ENCODE assay signal across 23 mouse cellular contexts in the genomic region with DNA sequence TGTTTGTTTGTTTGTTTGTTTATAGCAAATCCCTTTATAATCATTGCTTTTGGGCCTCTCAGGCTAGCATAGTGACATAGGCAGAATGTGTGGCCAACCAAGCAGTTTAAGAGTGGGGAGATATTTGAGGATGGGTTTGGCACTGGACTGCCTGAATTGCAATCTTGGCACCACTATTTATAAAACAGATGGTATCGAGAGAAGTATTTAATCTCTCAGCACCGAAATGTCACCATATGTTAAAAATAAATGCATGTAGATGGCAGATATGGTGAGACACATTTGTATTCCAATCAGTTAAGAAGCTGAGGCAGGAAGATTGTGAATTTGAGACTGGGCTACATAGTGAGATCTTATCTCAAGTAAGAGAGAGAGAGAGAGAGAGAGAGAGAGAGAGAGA.
DNase-seq lines count a peak whose midpoint lies in the region; ATAC-seq and TF ChIP-seq lines count a peak whose summit lies in the region.
"Had no signal": no experiment of that assay in that cellular context is flagged by ENCODE, and none has a peak within 500 bp of the region (broad histone marks: within the 10 kb centered on the region; RNA-seq: fewer than 3 reads in every experiment).

No protein-coding gene starts in this region.

- no peak overlapping the region for H3K9ac ChIP-seq in forebrain, embryonic 14.5 days (ENCODE audit: low read length)
- no peak overlapping the region for H3K9ac ChIP-seq in midbrain, postnatal 0 days (replicated peaks; ENCODE audit: low read length, poor library complexity, severe bottlenecking)
- no peak overlapping the region for H3K9ac ChIP-seq in midbrain, embryonic 14.5 days (replicated peaks; ENCODE audit: low read length)
- H3K9ac ChIP-seq in heart, embryonic 11.5 days (ENCODE audit: low read depth, low read length), result no peak overlapping the region
- H3K9ac ChIP-seq: heart, embryonic 12.5 days; hindbrain, embryonic 14.5 days; intestine, embryonic 15.5 days; kidney, embryonic 15.5 days; limb, embryonic 15.5 days; liver, embryonic 15.5 days; midbrain, embryonic 12.5 days; neural tube, embryonic 13.5 days had no signal

- 76% methylated on average over 2 of the region's 2 CpGs for WGBS in forebrain, embryonic 14.5 days
- 91% methylated on average over 2 of the region's 2 CpGs for WGBS in forebrain, embryonic 10.5 days
- WGBS in midbrain, postnatal 0 days, result 86% methylated on average over 2 of the region's 2 CpGs
- WGBS in midbrain, embryonic 14.5 days, result 94% methylated on average over 2 of the region's 2 CpGs
- WGBS in heart, embryonic 11.5 days (ENCODE audit: insufficient replicate concordance), result 80% methylated on average over 2 of the region's 2 CpGs

- H3K4me2 ChIP-seq in forebrain, embryonic 14.5 days (ENCODE audit: low read length), result no peak overlapping the region
- H3K4me2 ChIP-seq in midbrain, postnatal 0 days (ENCODE audit: low read depth, low read length, poor library complexity, severe bottlenecking), result no peak overlapping the region
- H3K4me2 ChIP-seq in midbrain, embryonic 14.5 days (ENCODE audit: low read length), result no peak overlapping the region
- H3K4me2 ChIP-seq in heart, embryonic 11.5 days, result no peak overlapping the region
- H3K4me2 ChIP-seq: heart, embryonic 12.5 days; hindbrain, embryonic 14.5 days; intestine, embryonic 15.5 days; kidney, embryonic 15.5 days; limb, embryonic 15.5 days; liver, embryonic 15.5 days; midbrain, embryonic 12.5 days; neural tube, embryonic 13.5 days had no signal

- no peaks in the 10 kb centered on the region for H3K36me3 ChIP-seq in forebrain, embryonic 14.5 days (ENCODE audit: control insufficient read depth, insufficient read depth, low read length)
- no peaks in the 10 kb centered on the region for H3K36me3 ChIP-seq in forebrain, embryonic 10.5 days (replicated peaks)
- no peaks in the 10 kb centered on the region for H3K36me3 ChIP-seq in midbrain, postnatal 0 days (ENCODE audit: insufficient read depth, low read length)
- H3K36me3 ChIP-seq in midbrain, embryonic 14.5 days (ENCODE audit: control insufficient read depth, insufficient read depth, low read length), result no peaks in the 10 kb centered on the region
- no peaks in the 10 kb centered on the region for H3K36me3 ChIP-seq in heart, embryonic 11.5 days (ENCODE audit: control insufficient read depth, insufficient read depth, low read length)
- H3K36me3 ChIP-seq: G1E; heart, embryonic 12.5 days; intestine, embryonic 15.5 days; kidney, embryonic 15.5 days; limb, embryonic 15.5 days; liver, embryonic 15.5 days; midbrain, embryonic 12.5 days; neural tube, embryonic 13.5 days had no signal

- H3K9me3 ChIP-seq in forebrain, embryonic 14.5 days (replicated peaks; ENCODE audit: control insufficient read depth, low read length), result no peaks in the 10 kb centered on the region
- no peaks in the 10 kb centered on the region for H3K9me3 ChIP-seq in forebrain, embryonic 10.5 days
- no peaks in the 10 kb centered on the region for H3K9me3 ChIP-seq in midbrain, postnatal 0 days (ENCODE audit: low read length)
- no peaks in the 10 kb centered on the region for H3K9me3 ChIP-seq in midbrain, embryonic 14.5 days (ENCODE audit: control insufficient read depth, low read length)
- no peaks in the 10 kb centered on the region for H3K9me3 ChIP-seq in heart, embryonic 11.5 days (replicated peaks; ENCODE audit: control insufficient read depth, low read length)
- H3K9me3 ChIP-seq: heart, embryonic 12.5 days; intestine, embryonic 15.5 days; kidney, embryonic 15.5 days; limb, embryonic 15.5 days; liver, embryonic 15.5 days; midbrain, embryonic 12.5 days; neural tube, embryonic 13.5 days had no signal

- no peak overlapping the region for H3K27ac ChIP-seq in forebrain, embryonic 14.5 days (ENCODE audit: low read depth, low read length)
- no peak overlapping the region for H3K27ac ChIP-seq in forebrain, embryonic 10.5 days
- no peak overlapping the region for H3K27ac ChIP-seq in midbrain, postnatal 0 days (ENCODE audit: low read depth, low read length)
- H3K27ac ChIP-seq in midbrain, embryonic 14.5 days (replicated peaks; ENCODE audit: low read depth, low read length), result no peak overlapping the region
- no peak overlapping the region for H3K27ac ChIP-seq in heart, embryonic 11.5 days (ENCODE audit: low read depth, low read length)
- H3K27ac ChIP-seq: hindbrain, embryonic 14.5 days; intestine, embryonic 15.5 days; kidney, embryonic 15.5 days; limb, embryonic 15.5 days; liver, embryonic 15.5 days; midbrain, embryonic 12.5 days; neural tube, embryonic 13.5 days had no signal

- no peak overlapping the region for H3K4me3 ChIP-seq in forebrain, embryonic 14.5 days (ENCODE audit: low read depth, low read length)
- H3K4me3 ChIP-seq in forebrain, embryonic 10.5 days, result no peak overlapping the region
- H3K4me3 ChIP-seq in midbrain, postnatal 0 days (ENCODE audit: low read depth, low read length), result no peak overlapping the region
- no peak overlapping the region for H3K4me3 ChIP-seq in midbrain, embryonic 14.5 days (replicated peaks; ENCODE audit: low read depth, low read length)
- H3K4me3 ChIP-seq in heart, embryonic 11.5 days (ENCODE audit: low read depth, low read length), result no peak overlapping the region
- H3K4me3 ChIP-seq: heart, embryonic 12.5 days; intestine, embryonic 15.5 days; kidney, embryonic 15.5 days; limb, embryonic 15.5 days; liver, embryonic 15.5 days; midbrain, embryonic 12.5 days; neural tube, embryonic 13.5 days had no signal

- H3K4me1 ChIP-seq in forebrain, embryonic 14.5 days (ENCODE audit: control insufficient read depth, insufficient read depth, low read length), result no peaks in the 10 kb centered on the region
- H3K4me1 ChIP-seq in forebrain, embryonic 10.5 days, result no peaks in the 10 kb centered on the region
- no peaks in the 10 kb centered on the region for H3K4me1 ChIP-seq in midbrain, postnatal 0 days (ENCODE audit: insufficient read depth, low read length)
- no peaks in the 10 kb centered on the region for H3K4me1 ChIP-seq in midbrain, embryonic 14.5 days (ENCODE audit: control insufficient read depth, insufficient read depth, low read length)
- no peaks in the 10 kb centered on the region for H3K4me1 ChIP-seq in heart, embryonic 11.5 days (ENCODE audit: control insufficient read depth, insufficient read depth, low read length)
- H3K4me1 ChIP-seq: heart, embryonic 12.5 days; intestine, embryonic 15.5 days; kidney, embryonic 15.5 days; limb, embryonic 15.5 days; liver, embryonic 15.5 days; midbrain, embryonic 12.5 days; neural tube, embryonic 13.5 days had no signal

- H3K27me3 ChIP-seq in forebrain, embryonic 14.5 days (replicated peaks; ENCODE audit: control insufficient read depth, insufficient read depth, low read length), result no peaks in the 10 kb centered on the region
- H3K27me3 ChIP-seq in forebrain, embryonic 10.5 days (ENCODE audit: poor library complexity, severe bottlenecking), result no peaks in the 10 kb centered on the region
- no peaks in the 10 kb centered on the region for H3K27me3 ChIP-seq in midbrain, postnatal 0 days (ENCODE audit: insufficient read depth, low read length)
- H3K27me3 ChIP-seq in midbrain, embryonic 14.5 days (ENCODE audit: control insufficient read depth, insufficient read depth, low read length), result no peaks in the 10 kb centered on the region
- no peaks in the 10 kb centered on the region for H3K27me3 ChIP-seq in heart, embryonic 11.5 days (ENCODE audit: control insufficient read depth, insufficient read depth, low read length)
- H3K27me3 ChIP-seq: heart, embryonic 12.5 days; intestine, embryonic 15.5 days; kidney, embryonic 15.5 days; limb, embryonic 15.5 days; liver, embryonic 15.5 days; midbrain, embryonic 12.5 days; neural tube, embryonic 13.5 days had no signal

- DNase-seq in forebrain, embryonic 14.5 days (ENCODE audit: low spot score), result peak; percentile 68
- DNase-seq in forebrain, embryonic 10.5 days (ENCODE audit: extremely low spot score, low spot score), result no peak
- peak; percentile 17 for DNase-seq in midbrain, postnatal 0 days (ENCODE audit: low spot score)
- no peak for DNase-seq in midbrain, embryonic 14.5 days
- peak; percentile 38 to 76 for DNase-seq in cerebellum, postnatal 14 days
- DNase-seq in yolk sac, embryonic 10.5 days (ENCODE audit: low spot score), result no peak
- DNase-seq in heart, adult 18-20 months, result no peak
- DNase-seq: adrenal gland, postnatal 25 days; embryo, embryonic 11 days; kidney, postnatal 4 days; layer of hippocampus, postnatal 36 days; lung, postnatal 10 days; thymus, postnatal 36 days had no signal

- ATAC-seq in forebrain, embryonic 14.5 days, result peak; percentile 72; the same call in 1 of the 2 replicates
- no peak for ATAC-seq in midbrain, postnatal 0 days (ENCODE audit: low FRiP score)
- no peak for ATAC-seq in midbrain, embryonic 14.5 days (ENCODE audit: low FRiP score, low TSS enrichment)
- no peak for ATAC-seq in heart, embryonic 11.5 days (replicated peaks; ENCODE audit: insufficient number of reproducible peaks, low FRiP score, low TSS enrichment)
- ATAC-seq: intestine, embryonic 15.5 days had no signal

- no peak for TF ChIP-seq CTCF in midbrain, postnatal 0 days (IDR thresholded peaks at IDR 0.05)

Comparison
In these comparisons a context has a peak if more than half of its experiments do, and no peak if none do; other contexts are left out.
1. DNase-seq: peak in forebrain, embryonic 14.5 days (single experiment), midbrain, postnatal 0 days (single experiment) and cerebellum, postnatal 14 days (2 of 2); none in forebrain, embryonic 10.5 days (single experiment), midbrain, embryonic 14.5 days (single experiment), yolk sac, embryonic 10.5 days (single experiment) and heart, adult 18-20 months (0 of 2).